Mouse (Mus musculus) E14TG2a.4 (cell line): ENCODE measurements around the gene Slc19a3.

ENCODE experiments used
- H3K27me3 ChIP-seq: 2 replicates; pipeline ENCODE4 v1.6.1; 2014; ENCODE audit warnings: low read length, control low read depth; ENCODE audit not compliant: insufficient read depth
- H3K36me3 ChIP-seq: 2 replicates; pipeline ENCODE4 v1.6.1; 2014; ENCODE audit warnings: low read length, control low read depth; ENCODE audit not compliant: insufficient read depth
- H3K4me1 ChIP-seq: replicated peaks from 2 replicates; pipeline ENCODE4 v1.6.1; 2014; ENCODE audit warnings: low read depth, low read length, control low read depth
- H3K4me3 ChIP-seq: replicated peaks from 2 replicates; pipeline ENCODE4 v1.5.1; 2014; ENCODE audit warnings: mild to moderate bottlenecking, low read length
- H3K9me3 ChIP-seq: 2 replicates; pipeline ENCODE4 v1.6.1; 2014; ENCODE audit warnings: low read length, control low read depth
- CTCF ChIP-seq: conservative IDR thresholded peaks from 2 replicates; pipeline ENCODE4 v1.5.1; 2014; ENCODE audit warnings: low read length
- NANOG ChIP-seq: IDR thresholded peaks from 2 replicates; pipeline ENCODE4 v1.6.1; 2014; ENCODE audit warnings: borderline replicate concordance, low read length, mixed read lengths
- POU5F1 ChIP-seq: IDR thresholded peaks from 2 replicates; pipeline ENCODE4 v1.6.1; 2014; ENCODE audit warnings: low read length, borderline replicate concordance

The Slc19a3 gene

DNA sequence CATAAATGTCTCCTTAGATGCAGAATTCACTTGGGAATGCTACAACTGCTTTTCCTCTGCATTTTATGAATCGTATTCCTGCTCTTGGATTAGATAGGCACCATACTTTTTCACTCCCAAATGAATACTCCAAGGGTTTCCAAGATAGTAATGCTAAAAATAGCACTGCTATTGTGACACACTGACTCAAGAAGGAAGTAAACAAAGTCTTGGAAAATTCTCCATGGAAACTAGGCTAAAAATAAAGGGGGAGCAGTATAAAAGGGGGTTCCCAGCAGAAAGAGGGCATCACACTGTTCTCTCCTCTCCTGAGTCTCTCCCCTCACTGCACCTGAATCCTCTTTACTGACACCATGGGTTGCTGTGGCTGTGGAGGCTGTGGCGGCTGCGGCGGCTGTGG is 22.4 kb upstream of the Slc19a3 start, which contains the start of gene Krtap28-13:
TSS of gene Krtap28-13 (plus strand) at position 288 of the 400 bp plus-strand sequence.
- Histone ChIP-seq H3K4me3 (peak within 1 kb of the TSS; percentile 32; the same call in 1 of the 2 replicates), H3K4me1 (no peaks in the 10 kb centered on the region), H3K27me3 (no peaks in the 10 kb centered on the region), H3K9me3 (no peaks in the 10 kb centered on the region), H3K36me3 (no peaks in the 10 kb centered on the region)
- TF ChIP-seq NANOG (no peak), POU5F1 (no peak), CTCF (no peak)

DNA sequence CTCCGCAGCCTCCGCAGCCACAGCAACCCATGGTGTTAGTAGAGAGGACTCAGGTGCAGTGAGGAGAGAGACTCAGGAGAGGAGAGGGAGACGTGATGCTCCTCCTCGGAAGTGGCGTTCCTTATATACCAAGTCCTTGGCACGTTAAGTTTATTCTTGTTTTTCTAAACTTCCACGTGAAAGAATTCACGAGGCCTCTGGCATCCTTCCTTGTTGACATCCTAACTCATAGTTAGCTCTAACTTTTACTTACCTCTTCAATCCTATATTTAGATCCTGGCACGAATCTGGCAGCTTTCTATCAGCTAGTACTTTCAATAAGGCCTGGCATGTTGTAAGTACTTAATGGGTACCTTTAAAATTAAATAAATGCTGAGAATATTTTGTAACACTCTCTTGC is 21.0 kb upstream of the Slc19a3 start, which contains the start of gene A030005K14Rik:
TSS of gene A030005K14Rik (minus strand) at position 101 of the 400 bp plus-strand sequence.
- H3K4me1 ChIP-seq, result no peaks in the 10 kb centered on the region
- no peak for TF ChIP-seq POU5F1
- TF ChIP-seq CTCF, result no peak
- TF ChIP-seq NANOG, result no peak
- H3K9me3 ChIP-seq, result no peaks in the 10 kb centered on the region
- H3K4me3 ChIP-seq, result no peak within 1 kb of the TSS
- no peaks in the 10 kb centered on the region for H3K27me3 ChIP-seq
- H3K36me3 ChIP-seq, result no peaks in the 10 kb centered on the region

DNA sequence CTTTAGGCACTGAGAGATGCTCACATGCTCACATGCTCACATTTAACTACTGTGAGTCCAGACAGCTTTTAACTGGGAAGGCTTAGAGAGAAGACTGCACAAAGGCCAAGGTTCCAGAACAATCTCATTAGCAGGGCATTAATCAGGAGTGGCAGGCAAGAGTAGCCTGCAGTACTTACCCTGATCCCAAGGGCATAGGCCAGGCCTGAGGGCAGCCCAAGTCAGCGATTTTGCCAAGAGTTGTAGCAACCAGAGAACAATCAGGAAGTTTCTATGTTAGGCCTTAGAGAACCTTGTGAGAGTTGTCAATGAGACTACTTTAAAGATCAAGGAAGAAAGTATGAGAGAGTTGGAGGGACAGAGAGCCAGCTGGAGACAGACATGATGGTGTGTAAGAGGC is 20.2 kb upstream of the Slc19a3 start:
- Histone ChIP-seq H3K4me3 (no peak overlapping the region), H3K27me3 (no peaks in the 10 kb centered on the region), H3K4me1 (no peaks in the 10 kb centered on the region), H3K9me3 (no peaks in the 10 kb centered on the region), H3K36me3 (no peaks in the 10 kb centered on the region)
- no peak for TF ChIP-seq NANOG

DNA sequence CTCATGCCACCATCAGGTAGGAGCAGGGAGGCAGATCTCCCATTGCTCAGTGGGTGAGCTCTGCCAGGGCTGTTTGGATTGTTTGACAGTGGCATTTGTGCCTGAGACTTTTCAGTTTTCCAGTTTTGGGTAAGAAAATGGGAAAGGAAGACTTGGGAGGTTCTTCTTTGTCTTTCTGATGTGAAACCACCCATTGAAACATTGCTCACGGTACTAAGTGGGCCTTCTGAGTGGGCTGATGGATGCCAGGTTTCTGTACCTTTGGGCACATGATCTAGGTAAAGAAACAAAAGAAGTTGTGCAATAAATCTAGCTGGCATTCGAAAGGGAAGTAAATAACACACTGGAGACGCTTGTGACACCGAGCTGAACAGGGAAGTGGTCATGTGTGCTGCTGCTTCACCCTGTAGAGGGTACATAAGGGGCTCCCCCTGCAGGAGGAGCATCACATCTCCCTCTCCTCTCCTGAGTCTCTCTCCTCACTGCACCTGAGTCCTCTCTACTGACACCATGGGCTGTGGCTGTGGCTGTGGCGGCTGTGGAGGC is 6.7 kb upstream of the Slc19a3 start, which contains the start of gene Gm47969:
TSS of gene Gm47969 (plus strand) at position 51 of the 546 bp plus-strand sequence.
- peaks cover 5% of the 10 kb centered on the region; the same call in 1 of the 2 replicates for H3K27me3 ChIP-seq
- H3K36me3 ChIP-seq, result no peaks in the 10 kb centered on the region
- no peak for TF ChIP-seq NANOG
- TF ChIP-seq POU5F1, result no peak
- no peak for TF ChIP-seq CTCF
- no peaks in the 10 kb centered on the region for H3K4me1 ChIP-seq
- H3K9me3 ChIP-seq, result no peaks in the 10 kb centered on the region
- no peak within 1 kb of the TSS for H3K4me3 ChIP-seq

DNA sequence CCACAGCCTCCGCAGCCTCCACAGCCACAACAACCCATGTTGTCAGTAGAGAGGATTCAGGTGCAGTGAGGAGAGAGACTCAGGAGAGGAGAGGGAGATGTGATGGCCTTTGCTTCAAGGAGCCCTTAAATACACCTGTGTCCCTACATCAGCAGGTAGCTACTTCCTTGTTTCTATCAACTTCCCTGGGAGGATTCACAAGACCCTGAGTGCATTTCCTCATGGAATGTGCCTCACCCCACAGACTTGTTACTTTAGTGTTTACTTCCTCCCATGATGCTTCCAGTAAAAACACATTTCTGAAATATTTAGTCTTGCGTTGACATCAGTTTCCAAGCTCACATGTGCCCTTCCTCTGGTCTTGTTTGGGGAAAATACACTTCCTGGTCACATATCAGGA is 4.1 kb upstream of the Slc19a3 start, which contains the start of gene Krtap28-10:
TSS of gene Krtap28-10 (minus strand) at position 101 of the 400 bp plus-strand sequence.
- no peak within 1 kb of the TSS for H3K4me3 ChIP-seq
- no peak for TF ChIP-seq CTCF
- TF ChIP-seq POU5F1, result no peak
- TF ChIP-seq NANOG, result no peak
- peaks cover 19% of the 10 kb centered on the region for H3K4me1 ChIP-seq
- peaks cover 5% of the 10 kb centered on the region; the same call in 1 of the 2 replicates for H3K27me3 ChIP-seq
- H3K36me3 ChIP-seq, result no peaks in the 10 kb centered on the region
- H3K9me3 ChIP-seq, result no peaks in the 10 kb centered on the region

DNA sequence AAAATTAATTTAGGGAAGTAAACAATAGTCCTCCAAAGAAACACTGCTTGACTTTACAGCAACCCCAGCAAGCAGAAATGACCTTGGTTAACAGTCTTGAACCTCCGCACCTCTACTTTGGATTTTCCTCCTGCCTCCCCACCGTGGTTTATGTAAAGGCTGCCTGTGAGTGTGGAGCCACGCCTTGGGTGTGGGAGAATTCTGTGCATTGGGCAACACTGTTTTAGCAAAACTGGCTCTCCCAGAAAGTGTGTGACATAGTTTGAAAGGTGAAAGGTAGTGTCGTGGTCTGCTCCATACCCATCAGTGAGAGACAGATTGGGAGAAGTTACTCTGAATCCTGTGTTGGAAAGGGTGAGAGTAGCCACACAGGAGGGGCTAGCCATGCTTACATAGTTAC is 832 bp upstream of the Slc19a3 start:
- no peaks in the 10 kb centered on the region for H3K36me3 ChIP-seq
- H3K27me3 ChIP-seq, result peaks cover 5% of the 10 kb centered on the region; the same call in 1 of the 2 replicates
- TF ChIP-seq NANOG, result no peak
- no peak for TF ChIP-seq POU5F1
- TF ChIP-seq CTCF, result no peak
- H3K4me1 ChIP-seq, result peaks cover 25% of the 10 kb centered on the region
- no peaks in the 10 kb centered on the region for H3K9me3 ChIP-seq
- no peak overlapping the region for H3K4me3 ChIP-seq

DNA sequence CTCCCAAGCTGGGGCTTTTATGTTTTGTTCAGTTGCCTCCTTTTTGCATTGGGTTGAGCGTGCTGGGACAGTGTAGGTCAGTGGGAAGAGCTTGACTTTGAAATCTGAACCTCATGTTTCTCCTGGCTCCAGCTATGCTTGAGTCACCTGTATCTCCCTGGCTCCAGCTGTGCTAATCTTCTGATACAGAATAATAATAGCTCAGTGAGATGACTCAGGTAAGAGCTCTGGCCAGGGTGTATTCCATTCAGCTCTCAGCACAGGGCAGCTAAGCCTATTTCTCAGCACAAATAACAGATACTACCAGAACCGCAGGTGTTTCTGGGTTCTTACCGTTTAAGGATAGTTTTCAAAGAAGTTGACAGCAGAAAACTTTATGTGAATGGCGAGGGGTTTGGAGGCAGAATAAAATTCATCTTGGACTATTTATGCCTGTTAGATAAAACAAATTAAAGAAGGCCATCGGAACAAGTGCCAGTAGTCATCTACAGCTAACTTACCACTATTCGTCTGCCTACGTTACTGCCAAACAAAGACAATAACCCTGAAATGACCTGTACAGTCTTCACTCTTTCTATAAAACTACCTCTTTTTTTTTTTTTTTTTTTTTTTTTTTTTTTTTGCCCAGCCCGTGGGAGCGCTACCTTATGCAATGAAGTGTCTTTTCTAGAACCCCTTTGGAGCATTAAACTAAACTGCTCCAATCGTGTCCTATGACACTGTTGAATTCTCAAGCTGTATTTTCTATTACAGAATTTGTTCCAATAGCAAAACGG is 1.2 kb downstream of the Slc19a3 start:
- TF ChIP-seq NANOG, result no peak
- TF ChIP-seq POU5F1, result no peak
- TF ChIP-seq CTCF, result no peak
- H3K36me3 ChIP-seq, result no peaks in the 10 kb centered on the region
- 0 out of 2 replicates have a peak, but pooled peaks cover 3% of the 10 kb centered on the region for H3K27me3 ChIP-seq

DNA sequence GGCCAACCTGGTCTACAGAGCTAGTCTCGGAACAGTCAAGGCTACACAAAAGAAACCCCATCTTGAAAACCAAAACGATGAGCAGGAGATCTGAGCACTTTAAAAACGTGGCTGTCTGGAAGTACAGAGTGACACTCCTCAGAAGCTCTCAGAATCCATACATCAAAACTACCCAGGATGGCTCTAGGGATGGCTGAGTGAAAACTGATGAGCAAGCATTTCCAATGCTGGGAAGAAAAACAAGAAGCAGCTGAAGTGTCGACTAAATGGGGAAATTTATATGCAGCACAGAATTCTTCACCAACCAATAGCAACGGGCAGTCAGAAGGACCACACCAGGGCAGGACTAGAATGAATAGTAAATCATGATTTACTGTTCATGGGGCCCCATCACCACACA is 3.7 kb downstream of the Slc19a3 start:
- no peaks in the 10 kb centered on the region for H3K9me3 ChIP-seq
- H3K4me3 ChIP-seq, result no peak overlapping the region
- H3K4me1 ChIP-seq, result peaks cover 25% of the 10 kb centered on the region
- H3K27me3 ChIP-seq, result no peaks in the 10 kb centered on the region
- no peaks in the 10 kb centered on the region for H3K36me3 ChIP-seq
- TF ChIP-seq CTCF (no peak), POU5F1 (no peak), NANOG (no peak)

More for the DNA sequence above, 1.2 kb downstream of the Slc19a3 start:
- Histone ChIP-seq H3K4me3 (no peak overlapping the region; the same call in 1 of the 2 replicates), H3K9me3 (no peaks in the 10 kb centered on the region), H3K4me1 (peaks cover 25% of the 10 kb centered on the region)
